Mouse (Mus musculus): ENCODE data around the gene Slc4a7.

Gene Slc4a7

DNA sequence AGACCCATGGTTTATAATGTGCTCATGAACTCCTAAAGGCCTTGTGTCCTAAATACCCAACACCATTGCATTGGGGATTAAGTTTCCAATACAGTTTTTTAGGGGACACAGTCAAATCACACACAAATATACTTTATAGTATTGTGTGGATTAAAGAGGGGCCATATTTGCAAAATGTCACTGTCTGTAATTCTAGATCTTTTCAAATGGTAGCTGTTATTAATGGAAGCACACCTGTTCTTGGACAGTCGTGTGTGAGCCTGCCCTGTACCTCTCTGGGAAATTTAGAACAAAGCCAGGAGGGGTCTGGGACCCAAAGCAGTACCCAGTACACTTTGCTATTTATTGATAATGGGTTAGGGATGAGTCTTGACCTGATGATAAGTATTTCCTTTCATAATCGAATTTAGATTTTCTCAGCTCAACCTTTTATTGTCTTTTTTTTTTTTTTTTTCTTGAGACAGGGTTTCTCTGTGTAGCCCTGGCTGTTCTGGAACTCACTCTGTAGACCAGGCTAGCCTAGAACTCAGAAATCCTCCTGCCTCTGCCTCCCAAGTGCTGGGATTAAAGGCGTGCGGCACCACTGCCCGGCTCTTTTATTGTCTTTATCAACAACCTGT lies at the start of gene Slc4a7:
Slc4a7 (plus strand) TSS at position 570 of the 620 bp plus-strand sequence.
- no peak for DNase-seq

GRCm38 (mm10) chr14:14670597-14670996 lies 31.5 kb upstream of the Slc4a7 start:
- no peak for DNase-seq

DNA sequence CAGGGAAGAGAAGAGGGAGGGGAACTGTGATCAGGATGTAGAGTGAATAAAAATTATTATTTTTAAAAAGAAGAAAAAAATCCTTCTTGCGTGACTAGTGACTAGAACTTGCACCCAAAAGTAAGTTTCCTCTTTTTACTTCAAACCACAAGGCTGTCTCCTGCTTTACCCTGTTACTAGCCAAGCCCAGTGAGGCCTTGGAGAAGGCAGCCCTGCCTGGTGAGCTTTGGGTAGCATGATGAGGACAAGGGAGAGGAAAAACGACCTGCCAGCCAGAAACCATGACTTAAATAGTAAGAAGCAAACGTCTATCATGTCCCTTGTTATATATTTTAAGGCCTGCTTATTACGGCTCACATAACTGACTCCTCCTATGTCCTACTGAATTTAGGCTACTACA lies 20.5 kb upstream of the Slc4a7 start:
- no peak for DNase-seq

DNA sequence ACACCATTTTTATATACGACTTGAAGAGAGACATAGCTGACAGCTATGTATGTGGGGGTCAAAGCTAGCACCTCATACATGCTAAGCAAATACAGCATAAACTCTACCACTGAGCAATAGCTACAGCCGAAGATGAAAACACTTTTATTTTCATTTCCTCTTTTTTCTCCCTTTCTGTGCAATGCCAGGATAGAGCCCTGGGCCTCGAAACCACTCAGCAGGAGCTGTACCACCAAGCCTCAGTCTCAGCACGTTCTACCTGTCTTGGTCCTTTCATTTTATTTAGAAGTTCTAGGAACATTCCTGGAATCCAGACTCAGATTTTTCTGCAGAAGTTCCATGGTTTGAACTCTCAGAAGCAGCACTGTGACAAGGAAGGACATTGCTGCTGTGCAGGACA lies 17.3 kb upstream of the Slc4a7 start:
- peak; percentile 28 to 31 for DNase-seq

DNA sequence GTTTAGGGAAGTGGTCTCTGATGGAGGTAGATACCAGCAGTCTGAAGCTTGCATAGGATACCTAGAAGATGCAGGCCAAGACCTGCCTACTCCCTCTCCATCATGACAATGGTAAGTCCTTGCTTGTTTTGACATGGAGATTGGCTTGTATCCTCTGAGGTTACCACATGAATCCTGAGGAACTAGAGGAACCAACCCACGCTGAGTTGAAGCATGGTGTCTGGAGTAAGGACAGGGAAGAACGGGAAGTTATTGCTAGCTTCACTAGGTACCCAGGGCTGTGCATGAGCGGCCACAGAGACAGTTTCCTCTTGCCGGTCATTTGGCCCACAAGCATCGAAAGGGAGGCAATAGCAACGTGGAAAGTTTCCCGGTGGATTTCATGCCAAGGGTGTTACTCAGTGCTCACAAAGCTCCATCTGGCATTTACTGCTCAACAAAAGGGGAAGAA lies 16.0 kb upstream of the Slc4a7 start:
- DNase-seq: peak; percentile 12 to 32

DNA sequence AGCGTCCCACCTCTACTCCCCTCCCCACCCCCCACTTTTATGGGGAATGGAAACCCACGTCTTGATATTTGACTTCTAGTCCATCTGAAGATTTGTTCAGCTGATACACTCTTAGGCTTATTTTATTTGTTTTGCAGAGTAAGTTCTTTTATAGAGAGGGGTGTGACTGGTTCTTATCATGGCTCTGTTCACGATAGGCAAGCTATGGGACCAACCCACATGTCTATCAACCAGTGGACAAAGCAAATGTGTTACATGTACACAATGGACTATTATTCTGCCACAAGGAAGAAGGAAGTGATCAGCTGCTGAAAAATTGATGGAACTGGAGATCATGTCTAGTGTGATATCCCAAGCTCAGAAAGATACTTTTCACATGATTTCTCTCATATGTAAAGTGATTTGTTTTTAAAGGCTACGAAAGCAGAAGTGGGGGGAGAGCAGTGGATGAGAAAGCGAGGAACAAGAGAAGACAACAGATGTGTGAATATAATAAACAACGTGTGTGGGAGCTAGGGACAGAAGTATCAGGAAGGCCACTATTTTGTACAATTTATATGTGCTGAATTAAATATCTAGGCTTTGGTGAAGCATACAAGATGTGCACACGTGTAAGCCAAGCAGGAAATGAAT lies 14.7 kb upstream of the Slc4a7 start:
- no peak for DNase-seq

GRCm38 (mm10) chr14:14702399-14703345 lies 593 bp downstream of the Slc4a7 start:
- DNase-seq: peak; percentile 89

DNA sequence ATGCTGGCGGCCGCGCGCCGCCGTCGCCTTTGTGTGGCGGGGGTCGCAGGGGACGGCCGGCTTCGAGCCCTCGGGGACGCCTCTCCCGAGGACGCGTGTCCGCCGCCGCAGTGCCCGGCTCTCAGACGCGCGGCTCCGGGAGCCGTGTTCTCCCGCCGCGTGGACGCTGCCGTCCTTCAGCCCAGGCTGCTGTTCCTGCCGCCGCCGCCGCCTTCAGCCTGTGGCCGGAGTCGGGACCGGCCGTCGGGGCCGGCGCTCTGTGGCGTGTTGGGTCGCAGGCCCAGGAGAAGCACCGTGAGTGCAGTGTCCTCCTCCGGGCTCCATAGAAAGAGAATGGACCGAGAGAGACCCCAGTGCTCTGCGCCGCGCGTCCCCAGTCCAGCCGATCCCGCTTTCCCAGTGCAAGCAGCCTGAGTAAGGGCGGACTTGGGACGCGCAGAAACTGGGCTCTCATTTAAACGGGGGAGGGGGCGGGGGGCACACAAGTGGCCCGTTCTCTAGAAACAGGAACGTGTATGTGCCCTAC lies 1.3 kb downstream of the Slc4a7 start:
- peak; percentile 43 to 52 for DNase-seq

- no peak for DNase-seq
Observed at GRCm38 (mm10) chr14:14704651-14705050, 2.6 kb downstream of the Slc4a7 start.

DNA sequence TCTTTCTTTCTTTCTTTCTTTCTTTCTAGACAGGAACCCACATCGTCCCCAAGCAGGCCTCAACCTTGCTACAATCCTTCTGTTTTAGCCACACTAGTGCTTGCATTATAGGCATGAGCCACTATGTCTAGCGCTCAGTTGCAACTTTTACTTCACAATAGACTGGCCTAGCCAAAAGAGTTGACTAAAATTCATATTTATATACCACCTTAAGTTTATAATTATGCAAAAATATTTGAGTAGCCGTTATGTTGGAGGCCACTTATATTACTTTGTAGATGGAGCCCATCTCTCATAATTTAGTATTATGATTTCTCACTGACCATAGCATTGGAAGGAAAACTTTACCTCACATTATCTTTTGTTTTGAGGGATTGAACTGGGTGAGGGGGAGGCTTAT lies 3.0 kb downstream of the Slc4a7 start:
- DNase-seq: no peak

DNA sequence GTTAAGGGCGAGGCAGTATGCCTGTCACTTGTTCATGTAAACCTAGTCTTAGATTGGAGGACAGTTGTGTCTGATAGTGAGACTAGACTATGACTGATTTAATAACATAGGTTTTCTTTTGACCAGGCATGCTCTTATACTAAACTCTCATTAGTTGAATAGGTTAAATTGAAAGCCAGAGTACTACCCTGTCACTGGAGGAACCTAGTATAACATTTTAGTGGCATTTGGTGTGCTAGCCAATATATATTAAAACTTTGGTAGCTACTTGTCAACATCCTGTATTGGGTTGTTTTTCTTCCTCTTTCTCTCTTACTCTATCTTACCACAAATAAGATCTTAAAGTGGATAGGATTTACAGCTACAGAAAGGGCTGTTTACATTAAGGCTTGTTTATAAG lies 4.3 kb downstream of the Slc4a7 start:
- no peak for DNase-seq

DNA sequence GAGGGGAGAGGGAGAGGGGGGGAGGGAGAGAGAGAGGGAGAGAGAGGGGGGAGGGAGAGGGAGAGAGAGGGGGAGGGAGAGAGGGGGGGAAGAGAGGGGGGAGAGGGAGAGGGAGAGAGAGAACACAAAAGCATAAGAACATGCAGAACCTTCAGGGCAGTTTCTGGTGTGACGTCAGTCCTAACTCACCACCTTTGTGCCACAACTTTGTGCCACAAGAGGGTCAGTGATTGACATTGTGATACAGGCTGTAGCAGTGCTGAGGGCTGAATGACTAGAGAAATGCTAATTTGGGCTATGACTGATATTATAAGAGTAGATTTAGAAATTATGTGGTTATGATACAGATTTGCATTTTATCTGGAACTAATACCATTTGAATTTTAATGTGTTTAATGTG lies 5.0 kb downstream of the Slc4a7 start:
- no peak for DNase-seq

DNA sequence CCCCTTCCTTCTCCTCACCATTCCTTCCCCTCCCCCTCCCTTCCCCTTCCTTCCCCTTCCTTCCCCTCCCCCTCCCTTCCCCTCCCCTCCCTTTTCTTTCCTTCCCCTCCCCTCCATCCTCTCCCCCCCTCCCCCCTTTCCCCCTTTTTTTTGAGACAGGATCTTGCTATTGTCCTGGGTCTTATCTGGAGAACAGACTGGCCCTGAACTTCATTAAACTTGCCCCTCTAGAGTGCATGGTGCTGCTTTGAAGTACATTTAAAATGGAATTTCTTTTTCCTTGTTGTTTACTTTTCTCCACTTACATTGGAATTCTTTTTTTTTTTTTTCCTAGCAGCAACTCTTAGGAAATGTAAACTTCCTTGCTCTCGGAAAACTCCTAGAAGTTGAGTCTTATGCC lies 6.9 kb downstream of the Slc4a7 start:
- no peak for DNase-seq

- no peak for DNase-seq
Observed at GRCm38 (mm10) chr14:14714130-14714529, 12.1 kb downstream of the Slc4a7 start.

- DNase-seq: no peak
Observed at GRCm38 (mm10) chr14:14715794-14716193, 13.7 kb downstream of the Slc4a7 start.

DNA sequence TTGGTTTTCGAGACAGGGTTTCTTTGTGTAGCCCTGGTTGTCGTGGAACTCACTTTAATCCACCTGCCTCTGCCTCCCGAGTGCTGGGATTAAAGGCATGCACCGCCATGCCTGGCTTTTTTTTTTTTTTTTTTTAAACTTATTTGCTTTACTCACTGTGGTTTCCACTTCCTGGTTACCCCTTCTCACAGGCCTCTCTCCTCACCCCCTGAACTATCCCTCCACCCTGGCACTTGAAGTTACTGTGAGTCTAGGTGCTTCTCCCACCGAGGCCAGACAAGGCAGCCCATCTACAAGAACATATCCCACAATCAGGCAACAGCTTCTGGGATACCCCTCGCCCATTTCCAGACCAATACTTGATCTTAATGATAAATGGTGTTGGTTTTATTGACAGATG lies 14.8 kb downstream of the Slc4a7 start:
- DNase-seq: no peak

DNA sequence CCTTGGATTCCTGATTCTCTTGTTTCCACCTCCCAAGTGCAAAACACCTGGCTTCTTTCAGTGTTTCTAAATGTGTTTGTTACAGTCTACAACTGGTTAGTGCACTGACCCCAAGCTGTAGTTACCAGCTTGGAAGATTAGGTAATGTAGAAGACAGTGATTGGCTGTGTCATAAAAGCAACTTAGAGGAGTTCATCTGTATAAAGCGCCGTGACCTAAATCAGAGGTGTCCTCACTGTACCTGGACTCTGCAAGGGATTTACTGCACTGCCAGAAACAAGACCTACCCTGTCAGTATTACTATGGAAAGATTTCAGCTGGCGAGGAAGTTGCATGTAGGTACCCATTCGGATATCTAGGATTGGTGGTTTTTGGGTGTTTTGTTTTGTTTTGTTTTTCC lies 16.5 kb downstream of the Slc4a7 start:
- DNase-seq: no peak

DNA sequence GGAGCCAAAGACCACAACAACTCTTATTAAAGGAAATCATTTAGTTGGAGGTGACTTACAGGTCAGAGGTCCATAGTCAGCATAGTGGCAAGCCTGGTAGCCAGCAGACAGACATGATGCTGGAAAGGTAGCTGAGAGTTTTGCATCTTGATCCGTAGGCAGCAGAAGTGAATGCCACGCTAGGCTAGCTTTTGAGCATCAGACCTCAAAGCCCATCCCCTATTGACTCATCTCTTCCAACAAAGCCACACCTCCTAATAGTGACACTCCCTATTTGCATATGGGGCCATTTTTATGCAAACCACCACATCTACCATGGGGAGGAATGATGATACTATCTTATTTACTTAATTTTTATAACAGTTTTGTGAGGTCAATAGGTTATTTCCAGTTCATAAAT lies 79.1 kb downstream of the Slc4a7 start:
- no peak for DNase-seq

DNA sequence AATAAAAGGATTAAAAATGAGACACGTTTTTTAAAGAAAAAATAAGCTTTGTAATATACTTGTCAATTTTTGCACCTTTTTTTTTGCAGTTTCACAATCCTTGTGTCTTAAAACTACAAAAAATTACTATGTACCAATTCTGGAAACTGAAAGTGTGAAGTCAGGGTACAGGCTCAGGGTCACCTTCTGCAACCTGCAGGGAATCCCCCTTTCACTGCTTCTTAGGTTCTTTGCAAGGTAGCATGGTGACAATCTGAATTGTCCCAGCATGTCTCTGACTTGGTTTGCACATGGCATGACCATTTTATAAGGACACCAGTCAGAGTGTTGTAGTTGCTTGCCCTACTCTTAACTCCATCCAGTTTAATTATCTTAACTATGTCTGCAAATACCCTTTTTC lies 82.1 kb downstream of the Slc4a7 start:
- no peak for DNase-seq

- DNase-seq: no peak
Observed at GRCm38 (mm10) chr14:14786979-14787378, 84.9 kb downstream of the Slc4a7 start.

DNA sequence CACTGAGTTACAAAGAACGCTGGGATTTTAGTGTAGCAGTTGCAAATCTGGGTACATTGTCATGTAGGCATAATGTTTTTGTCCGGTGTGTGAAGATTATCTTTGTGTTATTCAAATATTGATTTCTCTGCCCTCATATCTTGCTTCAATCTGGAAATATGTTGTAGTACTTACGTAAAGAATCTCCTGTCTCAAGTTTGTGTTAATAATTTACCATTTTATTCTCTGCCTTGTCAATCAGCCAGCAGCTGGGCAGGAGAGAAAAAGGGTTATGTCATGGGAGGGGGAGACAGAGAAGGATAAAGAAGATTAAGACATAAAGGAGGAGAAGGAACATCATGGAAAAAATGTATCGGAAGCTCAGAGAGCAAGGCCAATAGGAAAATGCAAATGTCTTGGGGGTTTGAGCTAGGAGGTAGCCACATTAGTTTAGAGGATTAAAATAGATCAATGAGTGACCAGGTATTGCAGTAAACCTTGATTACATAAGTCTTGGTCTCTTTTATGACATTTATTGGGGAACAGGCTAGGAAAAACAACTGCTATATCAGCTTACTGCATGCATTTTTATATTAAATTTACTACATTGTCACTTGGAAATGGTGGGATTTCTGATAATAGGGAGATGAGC lies 87.9 kb downstream of the Slc4a7 start:
- DNase-seq: no peak

GRCm38 (mm10) chr14:14799861-14800260 lies 97.8 kb downstream of the Slc4a7 start:
- DNase-seq: no peak

DNA sequence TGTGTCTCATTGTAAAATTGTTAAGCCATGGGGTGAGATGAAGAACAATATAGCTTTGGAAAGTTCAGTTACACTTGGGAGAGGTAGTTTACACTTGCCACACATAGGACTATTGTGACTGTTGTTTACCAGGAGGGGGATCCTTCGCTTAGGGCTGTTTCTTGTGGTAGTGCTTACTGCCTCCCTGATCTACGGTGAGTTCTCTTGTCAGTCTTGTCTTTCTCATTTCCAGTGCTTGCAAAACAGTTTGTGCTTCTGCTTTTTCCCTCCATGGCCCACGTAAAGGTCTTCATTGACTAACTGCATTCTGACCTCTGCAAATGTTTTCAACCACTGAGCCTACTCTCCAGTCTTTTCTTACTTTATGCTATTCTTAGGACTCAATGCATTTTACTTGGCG lies 98.3 kb downstream of the Slc4a7 start:
- DNase-seq: no peak
